Mouse (Mus musculus) midbrain, embryonic 10.5 days (tissue): ENCODE measurements around the gene Prr12. TPM values are rescaled to one million over a fixed set of nuclear protein-coding genes. Genes with fewer than 3 reads are reported as not detected.

Experiments used
- DNase-seq: peaks from one replicate; pipeline ENCODE4 v3.0.0-alpha.2; 2017; ENCODE audit warnings: low spot score
- H3K27ac ChIP-seq: fragments of 300-500 bp; sonication (generic); replicated peaks from 2 replicates; pipeline ENCODE4 v1.5.1; 2016; ENCODE audit warnings: mild to moderate bottlenecking
- H3K27me3 ChIP-seq: fragments of 300-500 bp; sonication (generic); 2 replicates; pipeline ENCODE4 v1.6.1; 2016; ENCODE audit warnings: low read depth, mild to moderate bottlenecking; ENCODE audit not compliant: poor library complexity, severe bottlenecking
- H3K36me3 ChIP-seq: fragments of 300-500 bp; sonication (generic); 2 replicates; pipeline ENCODE4 v1.6.1; 2016; ENCODE audit warnings: mild to moderate bottlenecking, moderate library complexity
- H3K4me1 ChIP-seq: fragments of 300-500 bp; sonication (generic); 2 replicates; pipeline ENCODE4 v1.6.1; 2016
- H3K4me3 ChIP-seq: fragments of 300-500 bp; sonication (generic); 2 replicates; pipeline ENCODE4 v1.5.1; 2016; ENCODE audit warnings: mild to moderate bottlenecking, moderate library complexity
- H3K9me3 ChIP-seq: fragments of 300-500 bp; sonication (generic); replicated peaks from 2 replicates; pipeline ENCODE4 v1.6.1; 2016; ENCODE audit warnings: mild to moderate bottlenecking
- WGBS: fragments of 180-500 bp; shearing (Covaris S2); methylation state at CpG from one replicate; pipeline ENCODE4 v1.1.7; 2016; 5-methylcytosine and 5-hydroxymethylcytosine counted together
- polyA plus RNA-seq: library from polyadenylated mRNA; unstranded; fragments of >200 nt; fragmentation: Nextera tagmentation; extraction: Ambion mirVana; gene quantifications from 2 replicates; pipeline ENCODE4 v1.2.1, GENCODE M21; 2016

Prr12 gene
- polyA plus RNA-seq, 1 experiment from 2014 or later: 11.3 TPM

GRCm38 (mm10) chr7:45012011-45012410, 40.7 kb downstream of the Prr12 start:
- H3K27me3 ChIP-seq: no peaks in the 10 kb centered on the region
- peaks cover 22% of the 10 kb centered on the region for H3K4me1 ChIP-seq
- WGBS: 95% methylated on average over 6 of the region's 6 CpGs
- no peaks in the 10 kb centered on the region for H3K9me3 ChIP-seq
- DNase-seq: no peak
- H3K27ac ChIP-seq: no peak overlapping the region
- H3K36me3 ChIP-seq: peaks cover 71% of the 10 kb centered on the region
- no peak overlapping the region for H3K4me3 ChIP-seq

- Histone ChIP-seq H3K9me3 (no peaks in the 10 kb centered on the region), H3K36me3 (peaks cover 100% of the 10 kb centered on the region), H3K27ac (no peak overlapping the region), H3K4me1 (no peaks in the 10 kb centered on the region), H3K4me3 (peak overlapping the region; percentile 18; the same call in 1 of the 2 replicates), H3K27me3 (no peaks in the 10 kb centered on the region)
- WGBS: 96% methylated on average over 19 of the region's 19 CpGs
- DNase-seq: no peak
Measured at GRCm38 (mm10) chr7:45008411-45008810, 44.3 kb downstream of the Prr12 start.

- no peaks in the 10 kb centered on the region for H3K4me1 ChIP-seq
- H3K36me3 ChIP-seq: peaks cover 100% of the 10 kb centered on the region
- H3K4me3 ChIP-seq: peak overlapping the region; percentile 18; the same call in 1 of the 2 replicates
- no peak for DNase-seq
- no peaks in the 10 kb centered on the region for H3K9me3 ChIP-seq
- no peak overlapping the region for H3K27ac ChIP-seq
- 94% methylated on average over 30 of the region's 30 CpGs for WGBS
- no peaks in the 10 kb centered on the region for H3K27me3 ChIP-seq
Measured at GRCm38 (mm10) chr7:45007846-45008245, 44.8 kb downstream of the Prr12 start.

GRCm38 (mm10) chr7:45007141-45007540, 45.5 kb downstream of the Prr12 start:
- no peaks in the 10 kb centered on the region for H3K27me3 ChIP-seq
- no peak overlapping the region for H3K27ac ChIP-seq
- no peaks in the 10 kb centered on the region for H3K4me1 ChIP-seq
- DNase-seq: no peak
- WGBS: 95% methylated on average over 29 of the region's 29 CpGs
- H3K9me3 ChIP-seq: no peaks in the 10 kb centered on the region
- H3K36me3 ChIP-seq: peaks cover 100% of the 10 kb centered on the region
- H3K4me3 ChIP-seq: peak overlapping the region; percentile 19; the same call in 1 of the 2 replicates

- H3K9me3 ChIP-seq: no peaks in the 10 kb centered on the region
- H3K36me3 ChIP-seq: peaks cover 100% of the 10 kb centered on the region
Measured at GRCm38 (mm10) chr7:45006503-45006902, 46.2 kb downstream of the Prr12 start.

GRCm38 (mm10) chr7:45005321-45005992, 47.2 kb downstream of the Prr12 start:
- Histone ChIP-seq H3K4me1 (no peaks in the 10 kb centered on the region), H3K27ac (no peak overlapping the region), H3K9me3 (no peaks in the 10 kb centered on the region), H3K4me3 (peak overlapping the region; percentile 5; the same call in 1 of the 2 replicates), H3K36me3 (peaks cover 100% of the 10 kb centered on the region), H3K27me3 (no peaks in the 10 kb centered on the region)
- no peak for DNase-seq
- 98% methylated on average over 6 of the region's 6 CpGs for WGBS

More at GRCm38 (mm10) chr7:45006503-45006902, 46.2 kb downstream of the Prr12 start:
- Histone ChIP-seq H3K27me3 (no peaks in the 10 kb centered on the region), H3K4me1 (no peaks in the 10 kb centered on the region), H3K27ac (no peak overlapping the region), H3K4me3 (no peak overlapping the region)
- no peak for DNase-seq
- 96% methylated on average over 12 of the region's 12 CpGs for WGBS

- Histone ChIP-seq H3K9me3 (no peaks in the 10 kb centered on the region), H3K27ac (no peak overlapping the region), H3K27me3 (no peaks in the 10 kb centered on the region), H3K36me3 (peaks cover 100% of the 10 kb centered on the region), H3K4me1 (peaks cover 6% of the 10 kb centered on the region), H3K4me3 (no peak overlapping the region)
- DNase-seq: no peak
- WGBS: 84% methylated on average over 3 of the region's 3 CpGs
Measured at GRCm38 (mm10) chr7:45004546-45004945, 48.1 kb downstream of the Prr12 start.

GRCm38 (mm10) chr7:45002440-45002839, 50.2 kb downstream of the Prr12 start:
- Histone ChIP-seq H3K4me1 (peaks cover 24% of the 10 kb centered on the region), H3K36me3 (peaks cover 83% of the 10 kb centered on the region), H3K9me3 (no peaks in the 10 kb centered on the region), H3K27ac (no peak overlapping the region), H3K4me3 (peak overlapping the region; percentile 22; the same call in 1 of the 2 replicates), H3K27me3 (no peaks in the 10 kb centered on the region)
- WGBS: 94% methylated on average over 7 of the region's 7 CpGs
- no peak for DNase-seq

GRCm38 (mm10) chr7:45000539-45001114, 52.1 kb downstream of the Prr12 start:
- no peak overlapping the region for H3K27ac ChIP-seq
- peaks cover 74% of the 10 kb centered on the region for H3K36me3 ChIP-seq

GRCm38 (mm10) chr7:44999753-45000152, 52.9 kb downstream of the Prr12 start:
- H3K36me3 ChIP-seq: peaks cover 74% of the 10 kb centered on the region
- H3K4me3 ChIP-seq: peak overlapping the region; percentile 20; the same call in 1 of the 2 replicates
- DNase-seq: no peak
- WGBS: 85% methylated on average over 11 of the region's 11 CpGs
- H3K27ac ChIP-seq: no peak overlapping the region
- no peaks in the 10 kb centered on the region for H3K9me3 ChIP-seq
- H3K27me3 ChIP-seq: no peaks in the 10 kb centered on the region
- peaks cover 41% of the 10 kb centered on the region for H3K4me1 ChIP-seq

More at GRCm38 (mm10) chr7:45000539-45001114, 52.1 kb downstream of the Prr12 start:
- no peak for DNase-seq
- H3K4me3 ChIP-seq: 0 out of 2 replicates have a peak overlapping the region, but pooled peaks have one; percentile 0
- H3K4me1 ChIP-seq: peaks cover 38% of the 10 kb centered on the region
- H3K27me3 ChIP-seq: no peaks in the 10 kb centered on the region
- WGBS: 91% methylated on average over 21 of the region's 21 CpGs
- no peaks in the 10 kb centered on the region for H3K9me3 ChIP-seq

GRCm38 (mm10) chr7:44998501-44998955, 54.2 kb downstream of the Prr12 start, which contains the start of gene Bcl2l12:
Gene Bcl2l12 (minus strand): TSS chr7:44998712.
- Histone ChIP-seq H3K4me1 (peaks cover 41% of the 10 kb centered on the region), H3K27me3 (no peaks in the 10 kb centered on the region), H3K36me3 (peaks cover 74% of the 10 kb centered on the region), H3K27ac (peak within 1 kb of the TSS; percentile 95), H3K9me3 (no peaks in the 10 kb centered on the region), H3K4me3 (peak within 1 kb of the TSS; percentile 73)
- DNase-seq: peak; percentile 61
- WGBS: 6% methylated on average over 18 of the region's 18 CpGs

GRCm38 (mm10) chr7:44997940-44998428, 54.7 kb downstream of the Prr12 start:
- H3K4me1 ChIP-seq: peaks cover 41% of the 10 kb centered on the region

More at GRCm38 (mm10) chr7:44997940-44998428, 54.7 kb downstream of the Prr12 start:
- Histone ChIP-seq H3K9me3 (no peaks in the 10 kb centered on the region), H3K4me3 (peak overlapping the region; percentile 73), H3K27me3 (no peaks in the 10 kb centered on the region), H3K27ac (peak overlapping the region; percentile 95), H3K36me3 (peaks cover 74% of the 10 kb centered on the region)
- DNase-seq: no peak
- whole genome bisulfite sequencing: 4% methylated on average over 15 of the region's 15 CpGs
